Mouse (Mus musculus): Measurements from ENCODE around the gene Sox30. TPM values are rescaled to one million over a fixed set of nuclear protein-coding genes. Genes with fewer than 3 reads are reported as not detected.

Gene Sox30
- total and polyA plus RNA-seq, 3 experiments = not detected

DNA sequence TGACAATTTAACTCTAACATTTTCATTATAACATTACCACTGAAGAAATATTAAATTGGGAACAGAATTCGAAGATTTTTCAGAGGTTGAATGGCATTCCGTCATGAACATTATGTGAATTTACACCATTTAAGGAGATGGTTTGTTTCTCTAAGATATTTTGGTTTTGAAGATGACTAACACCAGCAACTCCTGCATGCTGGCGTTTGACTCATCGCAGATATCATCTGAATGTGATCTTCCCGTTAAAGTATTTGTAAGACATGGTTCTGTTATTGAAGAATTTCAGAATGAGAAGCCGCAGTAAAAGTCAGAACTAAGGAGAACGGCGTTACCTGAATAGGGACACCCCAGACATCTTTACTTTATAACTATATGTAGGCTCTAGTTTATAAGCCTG lies 5.6 kb upstream of the Sox30 start:
- dilution Hi-C loops (cut with MboI; ENCODE audit: extremely low pct_ligation_motif_present, extremely low pct_unique_long_range_greater_than_20kb, low sequenced_read_pairs) (no loop called here), in situ Hi-C loops (cut with MboI; ENCODE audit: low pct_ligation_motif_present, low pct_unique_long_range_greater_than_20kb, low sequenced_read_pairs) (loop anchor here (25.0 kb wide), 1 partner anchor 163 kb away; no protein-coding TSS in a partner anchor)
- H3K27me3 ChIP-seq (replicated peaks) = no peaks in the 10 kb centered on the region
- no peaks in the 10 kb centered on the region for H3K36me3 ChIP-seq (replicated peaks in 1 of 2; ENCODE audit: control insufficient read depth in 1 of 2, insufficient read depth in 1 of 2, low read length in 1 of 2)
- TF ChIP-seq POLR2AphosphoS2 (IDR thresholded peaks at IDR 0.05; ENCODE audit: low read depth, low read length) (no peak), IRF4 (IDR thresholded peaks at IDR 0.05; ENCODE audit: low read depth, low read length) (no peak), MAX (IDR thresholded peaks at IDR 0.05; ENCODE audit: low read length) (no peak), ZNF384 (IDR thresholded peaks at IDR 0.05; ENCODE audit: low read depth, low read length) (no peak), BHLHE40 (IDR thresholded peaks at IDR 0.05; ENCODE audit: low read depth, low read length) (no peak), SMC3 (IDR thresholded peaks at IDR 0.05; ENCODE audit: low read depth, low read length) (no peak), MEF2A (IDR thresholded peaks at IDR 0.05; ENCODE audit: borderline replicate concordance, low read depth, low read length) (no peak), CHD2 (IDR thresholded peaks at IDR 0.05; ENCODE audit: low read length) (no peak)
- H3K9ac ChIP-seq (ENCODE audit: insufficient read depth, low read depth) = no peak overlapping the region
- H3K4me2 ChIP-seq (ENCODE audit: insufficient read depth, low read depth, poor library complexity, severe bottlenecking) = no peak overlapping the region
- no peak overlapping the region for H3K4me3 ChIP-seq (replicated peaks in 1 of 3; ENCODE audit: low read depth in 2 of 3, low read length in 2 of 3, poor library complexity in 1 of 3)
- no peak overlapping the region for H3K27ac ChIP-seq (ENCODE audit: insufficient read depth, low read depth)
- no peaks in the 10 kb centered on the region for H3K79me2 ChIP-seq (replicated peaks; ENCODE audit: control insufficient read depth, extremely low read depth, insufficient read depth, poor library complexity, severe bottlenecking)
- DNase-seq (ENCODE audit: extremely low read depth) = no peak
- H3K4me1 ChIP-seq (ENCODE audit: control insufficient read depth in 1 of 2, insufficient read depth in 2 of 2) = peaks cover 0 to 5% of the 10 kb centered on the region in 2 experiments; a peak in 2 of 4 replicates
- H3K9me3 ChIP-seq (replicated peaks; ENCODE audit: low read length) = no peaks in the 10 kb centered on the region

DNA sequence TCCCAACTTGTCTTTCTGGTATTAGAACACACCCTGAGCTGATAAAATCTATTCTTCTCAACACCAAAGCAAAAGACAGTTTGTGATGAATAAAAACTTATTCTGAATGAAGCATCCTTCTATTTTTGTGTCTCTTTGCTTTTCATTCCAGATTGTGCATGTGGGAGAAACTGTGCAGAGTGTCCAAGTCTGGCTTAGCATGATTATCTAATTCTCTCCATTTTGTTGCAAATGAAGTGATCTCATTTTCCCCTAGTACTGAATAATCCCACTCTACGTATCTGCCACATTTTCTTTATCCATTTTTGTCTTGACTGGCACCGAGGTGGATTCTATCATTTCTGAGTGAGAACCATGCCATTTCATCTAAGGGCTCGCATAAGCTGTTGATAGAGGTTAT lies 4.0 kb upstream of the Sox30 start:
- peaks cover 11% of the 10 kb centered on the region for H3K9me3 ChIP-seq (replicated peaks; ENCODE audit: low read length)
- H3K27ac ChIP-seq (ENCODE audit: insufficient read depth, low read depth) = no peak overlapping the region
- H3K9ac ChIP-seq (ENCODE audit: insufficient read depth, low read depth) = no peak overlapping the region
- H3K27me3 ChIP-seq (replicated peaks) = no peaks in the 10 kb centered on the region
- no peaks in the 10 kb centered on the region for H3K36me3 ChIP-seq (replicated peaks in 1 of 2; ENCODE audit: control insufficient read depth in 1 of 2, insufficient read depth in 1 of 2, low read length in 1 of 2)
- dilution Hi-C loops (cut with MboI; ENCODE audit: extremely low pct_ligation_motif_present, extremely low pct_unique_long_range_greater_than_20kb, low sequenced_read_pairs) = no loop called here
- H3K4me2 ChIP-seq (ENCODE audit: insufficient read depth, low read depth, poor library complexity, severe bottlenecking) = no peak overlapping the region
- H3K4me1 ChIP-seq (ENCODE audit: control insufficient read depth in 1 of 2, insufficient read depth in 2 of 2) = peaks cover 0 to 5% of the 10 kb centered on the region in 2 experiments; a peak in 2 of 4 replicates
- in situ Hi-C loops (cut with MboI; ENCODE audit: low pct_ligation_motif_present, low pct_unique_long_range_greater_than_20kb, low sequenced_read_pairs) = no loop called here
- H3K4me3 ChIP-seq (replicated peaks in 1 of 3; ENCODE audit: low read depth in 2 of 3, low read length in 2 of 3, poor library complexity in 1 of 3) = no peak overlapping the region
- no peaks in the 10 kb centered on the region for H3K79me2 ChIP-seq (replicated peaks; ENCODE audit: control insufficient read depth, extremely low read depth, insufficient read depth, poor library complexity, severe bottlenecking)
- no peak for DNase-seq (ENCODE audit: extremely low read depth)
- TF ChIP-seq HCFC1 (IDR thresholded peaks at IDR 0.05; ENCODE audit: low read depth, low read length) (no peak), SIN3A (IDR thresholded peaks at IDR 0.05; ENCODE audit: low read length) (no peak), PAX5 (IDR thresholded peaks at IDR 0.05; ENCODE audit: low read length) (no peak), USF2 (conservative IDR thresholded peaks at IDR 0.05; ENCODE audit: low read depth, low read length) (no peak), GABPA (IDR thresholded peaks at IDR 0.05; ENCODE audit: insufficient replicate concordance, low read depth, low read length) (no peak), RCOR1 (conservative IDR thresholded peaks at IDR 0.05; ENCODE audit: low read depth, low read length) (no peak), CHD2 (IDR thresholded peaks at IDR 0.05; ENCODE audit: low read length) (no peak), POLR2A (IDR thresholded peaks at IDR 0.05; ENCODE audit: low read depth, low read length) (no peak), CTCF (conservative IDR thresholded peaks at IDR 0.05 in 1 of 2, IDR thresholded peaks at IDR 0.05 in 1 of 2; ENCODE audit: low read depth in 2 of 2, low read length in 2 of 2) (no peak), EP300 (IDR thresholded peaks at IDR 0.05; ENCODE audit: low read length) (no peak), MYC (IDR thresholded peaks at IDR 0.05; ENCODE audit: low read depth, low read length) (no peak), NELFE (IDR thresholded peaks at IDR 0.05; ENCODE audit: low read depth, low read length) (no peak), ELF1 (IDR thresholded peaks at IDR 0.05; ENCODE audit: low read depth, low read length) (no peak), JUN (IDR thresholded peaks at IDR 0.05; ENCODE audit: insufficient read depth, low read depth, low read length) (no peak), ZMIZ1 (IDR thresholded peaks at IDR 0.05; ENCODE audit: low read depth, low read length) (no peak), BHLHE40 (IDR thresholded peaks at IDR 0.05; ENCODE audit: low read depth, low read length) (no peak), SMC3 (IDR thresholded peaks at IDR 0.05; ENCODE audit: low read depth, low read length) (no peak), POLR2AphosphoS2 (IDR thresholded peaks at IDR 0.05; ENCODE audit: low read depth, low read length) (no peak), ZNF384 (IDR thresholded peaks at IDR 0.05; ENCODE audit: low read depth, low read length) (no peak), ETS1 (conservative IDR thresholded peaks at IDR 0.05; ENCODE audit: low read depth, low read length) (no peak)
